Mouse (Mus musculus): ENCODE measurements around the gene Hdac9.

- TF ChIP-seq CTCF (IDR thresholded peaks at IDR 0.05; ENCODE audit: low read depth) (no peak), EP300 (optimal IDR thresholded peaks at IDR 0.05) (no peak)
These were observed 10.0 kb downstream of the Hdac9 start for GRCm38 (mm10) chr12:34906704-34907505.

Measured in stomach, postnatal 0 days (tissue).